Mouse (Mus musculus) thymus, postnatal 14 days (tissue): Measurements from ENCODE around the gene Elovl6.
A peak's percentile ranks its signal among the peaks of the same experiment; 100 is the strongest.

Source experiments
- DNase-seq: peaks from one replicate; pipeline ENCODE4 v3.0.0; 2021

The Elovl6 gene

DNA sequence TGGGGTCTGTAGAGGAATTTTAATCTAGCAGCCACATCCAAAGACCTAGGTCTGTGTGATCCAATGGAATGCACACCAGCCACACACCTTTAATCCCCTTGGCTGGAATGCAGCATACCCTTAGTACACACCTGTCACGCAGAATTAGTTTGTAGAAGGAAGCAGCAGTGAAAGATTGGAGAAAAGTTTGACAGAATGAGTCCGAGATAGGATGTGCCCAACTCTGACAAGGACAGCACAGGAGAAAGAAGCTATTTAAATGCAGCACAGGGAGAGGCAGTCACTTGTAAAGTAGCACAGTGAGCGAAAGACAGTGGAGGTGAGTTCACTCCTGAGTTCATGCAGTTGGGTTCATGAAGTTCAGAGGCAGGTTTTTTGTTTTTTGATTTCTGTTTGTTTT is 11.2 kb downstream of the Elovl6 start:
- no peak for DNase-seq

DNA sequence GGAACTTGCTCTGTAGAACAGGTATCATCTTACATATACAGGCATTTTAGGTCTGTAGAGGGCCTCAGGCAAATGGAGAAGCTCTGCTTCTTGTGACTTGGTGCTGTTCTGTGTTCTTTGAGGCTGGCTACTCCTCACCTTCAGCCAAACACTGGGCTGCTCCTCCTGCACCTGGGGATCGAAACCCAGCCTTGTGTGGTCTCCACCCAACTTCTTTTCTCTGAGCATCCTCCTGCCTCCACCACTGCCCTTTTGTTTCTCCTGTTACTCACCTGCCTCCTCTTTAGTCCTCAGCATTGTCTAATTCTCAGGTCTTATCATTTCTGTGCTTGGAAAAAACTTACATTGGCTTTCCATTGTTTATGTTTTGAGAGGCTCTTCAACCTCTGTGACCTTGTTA is 12.1 kb downstream of the Elovl6 start:
- DNase-seq, result no peak

DNA sequence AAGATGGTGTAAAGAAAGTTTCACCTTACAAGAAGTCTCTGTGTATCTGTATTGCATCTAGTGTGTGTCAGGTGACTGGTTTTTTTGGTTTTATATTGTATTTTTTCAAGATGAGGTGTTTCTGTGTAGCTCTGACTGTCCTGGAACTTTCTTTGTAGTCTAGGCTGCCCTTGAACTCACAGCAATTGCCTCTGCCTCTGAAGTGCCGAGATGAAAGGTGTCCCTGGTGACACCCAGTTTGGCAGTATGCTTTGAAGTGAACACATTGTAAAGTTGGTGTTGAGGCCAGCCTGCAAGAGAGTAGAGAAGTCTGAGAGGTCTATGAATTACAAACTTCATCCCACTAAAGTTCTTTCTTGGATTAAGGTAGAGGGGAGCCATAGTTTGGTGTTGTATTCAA is 13.1 kb downstream of the Elovl6 start:
- no peak for DNase-seq

DNA sequence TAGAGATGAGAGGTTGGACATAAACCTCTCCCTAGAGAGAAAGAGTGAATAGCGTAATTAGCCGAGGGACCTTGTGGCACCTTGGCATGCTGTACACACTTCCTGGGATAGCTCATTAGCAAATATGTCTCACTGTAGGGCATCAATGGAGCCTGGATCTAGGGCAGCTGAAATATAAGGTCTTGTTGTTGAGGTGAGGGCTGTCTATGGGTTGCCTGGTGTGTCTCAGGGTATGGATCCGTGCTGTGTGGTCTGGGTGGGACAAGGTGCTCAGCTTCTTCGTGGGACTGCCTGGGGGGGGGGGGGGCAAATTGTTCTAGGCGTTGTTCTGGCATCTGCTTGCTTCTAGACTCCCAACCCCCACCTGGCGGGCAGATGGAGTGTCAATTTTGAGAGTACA is 13.6 kb downstream of the Elovl6 start:
- DNase-seq, result no peak

DNA sequence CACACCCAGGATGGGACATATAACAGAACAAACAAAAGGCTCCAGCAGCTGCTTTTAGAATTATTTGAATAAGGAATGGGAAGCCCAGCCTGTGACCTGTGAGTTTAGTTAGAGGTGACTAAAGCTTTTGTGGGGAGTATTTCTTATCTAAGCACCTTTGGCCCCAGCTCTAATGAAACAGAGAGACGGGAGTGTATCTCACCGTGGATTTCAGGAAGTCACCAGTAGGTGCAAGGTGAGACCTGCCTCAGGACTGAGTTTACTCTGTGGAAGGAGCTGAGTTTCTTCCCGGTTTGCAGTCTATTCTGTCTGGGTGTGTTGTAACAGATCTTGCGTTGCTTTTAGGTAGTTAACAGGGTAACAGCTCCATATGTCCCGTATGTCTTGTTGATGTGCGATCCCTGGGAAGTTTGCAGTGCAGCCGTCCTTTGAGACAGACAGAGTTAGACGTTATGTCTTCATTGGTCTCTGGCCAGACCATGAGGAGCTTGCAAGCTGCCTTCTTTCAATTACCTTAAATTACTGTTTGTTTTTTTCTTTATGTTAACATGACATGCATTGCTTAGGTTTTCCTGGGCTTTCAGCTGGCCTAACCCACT is 15.8 kb downstream of the Elovl6 start:
- no peak for DNase-seq

DNA sequence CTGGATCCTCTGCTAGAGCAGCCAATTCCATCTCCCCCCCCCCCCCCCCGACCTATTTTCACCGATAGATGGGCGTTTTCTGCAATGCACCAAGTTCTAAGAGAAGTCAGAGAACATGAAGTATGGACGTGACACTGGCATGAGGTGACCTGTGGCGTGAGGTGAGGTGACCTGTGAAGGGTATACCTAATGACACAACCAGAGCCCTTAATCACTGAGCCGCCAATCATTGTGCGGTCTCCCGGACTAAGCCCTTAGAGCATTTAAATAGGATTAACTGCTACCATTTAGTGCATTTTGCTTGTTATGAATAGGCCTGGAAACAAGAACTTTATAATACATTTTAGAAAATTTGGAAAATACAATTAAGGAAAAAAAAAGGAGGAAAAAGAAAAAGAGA is 16.6 kb downstream of the Elovl6 start:
- no peak for DNase-seq

DNA sequence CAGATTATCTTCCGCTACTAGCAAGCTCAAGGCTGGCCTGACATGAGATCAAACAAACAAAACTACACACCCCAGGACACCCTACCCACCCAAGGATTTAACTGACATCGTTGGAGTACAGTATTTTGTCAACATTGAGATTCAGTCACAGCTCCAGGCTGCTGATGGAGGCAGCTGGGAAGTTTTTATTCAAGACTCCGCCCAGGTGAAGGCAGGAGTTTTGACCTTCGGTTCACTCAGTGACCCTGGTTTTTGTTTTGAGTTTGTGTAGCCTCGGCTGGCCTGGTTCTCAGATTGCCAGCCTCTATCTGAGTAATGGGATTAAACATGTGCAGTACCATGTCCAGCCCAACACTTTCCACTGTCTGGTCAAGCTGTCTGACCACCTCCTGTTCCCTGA is 17.4 kb downstream of the Elovl6 start:
- no peak for DNase-seq

DNA sequence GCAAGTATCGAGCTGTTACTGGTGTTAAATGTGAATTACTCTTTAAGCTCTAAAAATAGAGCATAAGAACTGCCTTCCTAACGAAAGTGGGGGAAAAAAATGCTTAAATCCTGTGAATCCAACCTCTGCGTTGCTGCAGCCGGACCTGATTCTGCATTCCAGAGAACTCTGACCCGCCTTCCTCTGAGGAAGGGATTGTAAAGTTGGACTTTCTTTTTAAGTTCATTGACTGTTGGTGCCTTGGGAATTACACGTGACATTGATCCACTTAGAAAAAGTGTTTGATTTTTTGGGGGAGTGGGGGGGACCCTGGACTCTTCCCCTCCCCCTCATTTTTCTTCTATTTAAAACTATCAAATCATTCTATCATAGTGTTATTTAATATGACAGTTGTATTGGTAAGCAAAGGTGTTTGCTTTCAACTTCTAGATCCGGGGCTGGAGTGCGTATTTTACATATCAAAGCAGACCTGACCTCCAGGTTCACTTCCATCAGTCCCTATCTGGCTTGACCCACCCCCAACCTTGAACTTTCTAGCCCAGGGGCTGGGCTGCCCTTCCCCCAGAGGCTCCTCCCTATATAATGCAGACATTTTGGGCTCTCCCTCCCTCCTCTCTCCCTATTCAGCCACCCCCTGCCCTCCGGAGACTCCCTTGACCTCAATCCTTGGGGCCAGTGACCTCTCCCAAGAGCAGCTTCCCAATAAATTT is 19.6 kb downstream of the Elovl6 start:
- no peak for DNase-seq

DNA sequence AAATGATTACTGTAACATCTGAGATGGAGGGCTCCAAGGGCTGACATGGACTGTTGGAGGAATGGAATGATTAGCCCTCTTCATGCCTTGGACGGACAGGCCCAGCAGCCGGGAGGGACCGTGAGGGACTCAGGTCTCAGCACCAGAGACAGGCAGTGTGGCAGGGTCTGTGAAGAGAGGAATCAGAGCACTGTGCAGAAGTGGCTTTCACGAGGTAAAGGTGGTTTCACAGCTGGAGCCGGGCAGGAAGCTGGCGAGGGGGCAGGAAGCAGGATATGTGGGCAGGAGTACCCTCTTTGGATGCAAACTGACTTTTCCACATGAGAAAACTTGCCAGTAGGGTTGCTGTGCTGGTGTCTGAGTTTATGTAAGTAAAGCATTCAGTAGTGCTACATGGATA is 20.2 kb downstream of the Elovl6 start:
- peak; percentile 63 for DNase-seq

DNA sequence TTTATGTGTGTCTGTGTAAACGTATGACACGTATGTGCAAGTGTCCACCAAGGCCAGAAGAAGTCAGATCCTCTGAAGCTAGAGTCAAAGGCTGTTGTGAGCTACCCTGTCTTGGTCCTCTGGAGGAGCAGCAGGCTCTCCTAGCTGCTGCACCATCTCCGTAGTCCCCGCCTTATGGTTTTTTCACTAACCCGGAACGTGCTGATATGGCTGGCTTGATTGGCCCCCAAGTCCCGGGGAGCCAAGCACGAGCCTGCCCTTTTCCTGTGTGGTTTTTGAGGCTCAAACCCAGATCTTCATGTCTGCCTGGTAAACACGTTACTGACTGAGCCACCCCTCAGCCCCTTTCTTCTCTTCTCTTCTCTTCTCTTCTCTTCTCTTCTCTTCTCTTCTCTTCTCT is 21.0 kb downstream of the Elovl6 start:
- DNase-seq, result peak; percentile 87

DNA sequence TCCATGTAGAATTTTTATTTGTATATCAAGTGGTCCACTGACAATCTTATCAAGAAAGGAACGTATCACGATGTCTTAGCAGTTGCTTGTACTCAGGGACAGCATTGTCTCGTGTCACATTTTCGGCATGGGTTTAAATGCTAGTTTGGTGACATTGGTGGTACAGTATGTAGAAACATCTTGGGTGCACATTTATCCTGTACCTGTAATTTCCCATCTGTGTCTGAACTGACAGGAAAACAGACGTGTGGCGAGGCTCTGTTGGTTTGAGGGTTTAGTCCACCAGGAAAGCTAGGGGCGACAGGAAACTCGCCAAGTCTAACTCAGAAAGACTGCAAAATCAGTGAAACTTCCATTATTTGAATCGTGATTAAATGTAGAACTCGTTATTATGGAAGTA is 21.5 kb downstream of the Elovl6 start:
- DNase-seq, result peak; percentile 29

DNA sequence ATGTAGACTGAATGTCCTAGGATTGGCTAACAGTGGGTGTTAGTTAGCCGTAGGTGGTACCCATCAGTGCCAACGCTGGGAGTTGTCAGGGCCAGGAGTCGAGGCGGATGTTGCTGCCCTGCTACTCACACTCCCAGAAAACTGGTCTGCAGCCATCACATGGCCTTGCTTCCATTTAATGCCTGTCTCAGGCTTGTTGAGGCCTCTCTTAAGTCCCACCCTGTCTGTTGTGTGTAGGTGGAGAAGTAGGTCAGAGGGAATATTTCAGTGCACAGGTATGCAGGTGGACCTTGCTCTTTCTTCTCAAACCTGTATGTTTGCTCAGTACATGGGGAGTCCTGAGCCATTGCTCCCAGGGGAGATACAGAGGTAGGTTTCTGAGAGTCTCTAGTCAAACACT is 22.3 kb downstream of the Elovl6 start:
- DNase-seq, result no peak

DNA sequence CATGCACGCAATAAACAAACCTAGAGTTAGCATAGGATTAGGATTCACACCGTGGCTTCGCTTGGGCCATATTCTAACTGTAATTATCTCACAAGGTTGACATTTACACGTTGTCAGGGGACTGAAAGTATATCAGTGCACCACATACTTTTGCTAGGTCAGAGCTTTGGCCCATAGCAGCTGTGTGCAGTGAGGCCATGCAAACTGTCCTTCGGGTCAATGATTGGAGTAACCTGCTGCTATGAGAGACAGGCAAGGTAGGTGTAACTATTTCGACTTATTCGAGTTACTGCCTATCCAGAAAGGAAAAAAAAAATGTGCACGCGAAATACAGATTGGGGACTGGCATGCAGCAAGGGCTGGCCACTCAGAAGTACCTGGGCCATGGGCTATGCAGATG is 24.9 kb downstream of the Elovl6 start:
- DNase-seq, result no peak

DNA sequence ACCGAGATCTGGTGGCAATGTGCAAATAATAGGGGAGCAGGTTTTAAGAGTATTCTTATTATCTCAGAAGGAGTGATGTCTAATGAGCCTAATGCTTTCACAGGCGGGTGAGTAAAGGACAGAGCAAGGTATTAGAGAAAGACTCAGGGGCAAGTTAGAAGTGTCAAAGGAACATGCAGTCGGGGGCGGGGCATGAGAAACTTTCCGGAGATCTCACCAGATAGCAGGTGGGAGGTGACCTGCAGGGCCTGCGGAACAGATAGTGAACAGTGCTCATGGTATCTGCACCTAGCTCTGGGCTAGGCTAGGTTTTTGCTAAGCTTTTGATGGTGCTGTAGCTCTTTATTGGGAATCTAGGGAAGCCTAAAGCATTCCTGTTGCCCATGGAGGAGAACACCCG is 25.4 kb downstream of the Elovl6 start:
- peak; percentile 39 for DNase-seq

DNA sequence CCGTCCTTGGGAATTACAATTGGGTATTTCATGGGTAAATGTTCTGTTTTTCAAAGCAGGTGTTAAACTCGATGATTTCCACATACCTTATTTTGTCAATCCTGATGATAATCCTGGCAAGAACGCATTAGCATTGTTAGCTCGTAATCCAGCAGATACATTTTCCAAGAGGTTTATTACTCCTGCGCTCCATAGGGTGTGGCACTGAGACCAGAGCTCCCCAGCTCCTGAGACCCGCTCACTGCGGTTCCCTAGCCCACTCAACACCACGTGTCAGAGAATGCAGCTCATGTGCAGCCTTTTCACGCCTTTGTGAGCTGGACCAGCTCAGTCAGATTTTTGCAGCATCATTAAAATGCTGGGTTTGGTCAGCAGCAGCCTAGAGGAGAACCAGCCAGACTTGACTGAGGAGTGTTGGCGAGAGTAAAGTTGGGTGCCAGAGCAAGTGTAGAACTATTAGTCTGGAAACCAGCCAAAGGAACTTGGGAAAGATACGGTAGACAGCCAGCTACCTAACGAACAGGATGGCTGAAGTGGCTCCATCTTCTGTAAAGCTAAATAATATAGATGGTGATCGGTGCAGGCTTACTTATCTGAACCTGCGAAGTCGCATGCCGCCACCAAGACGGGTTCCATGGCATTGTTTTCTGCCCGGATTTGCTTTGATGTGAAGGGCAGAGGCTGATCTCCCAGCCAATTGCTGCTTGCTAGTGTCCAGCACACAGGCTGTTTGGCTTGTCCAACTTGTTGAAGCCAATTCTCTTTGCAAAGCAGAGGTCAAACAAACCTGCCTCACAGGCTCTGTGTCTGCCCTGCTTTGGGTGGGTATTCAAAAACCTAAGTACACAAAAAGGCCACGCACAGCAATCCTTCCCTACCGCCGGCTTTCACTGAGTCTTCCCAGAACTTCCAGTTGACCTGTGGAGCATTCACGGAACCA is 26.1 kb downstream of the Elovl6 start:
- DNase-seq, result no peak

DNA sequence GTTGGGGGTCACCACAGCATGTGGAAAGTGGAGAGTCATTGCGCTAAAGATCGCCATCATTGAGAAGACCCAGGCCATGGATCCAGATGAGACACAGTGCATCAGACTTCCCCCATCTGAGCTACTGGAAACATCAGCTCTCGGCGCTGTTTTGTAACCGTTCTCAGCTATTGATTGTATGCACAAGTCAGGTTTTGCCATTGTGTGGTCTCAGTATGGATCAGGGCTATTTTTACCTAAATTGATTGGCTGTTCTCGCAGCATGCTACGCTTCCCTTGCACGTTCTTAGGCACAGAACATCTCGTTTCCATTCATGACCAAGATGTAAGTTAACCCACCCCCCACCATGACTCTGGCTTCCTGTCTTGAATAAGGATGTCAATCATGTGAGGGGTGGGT is 27.9 kb downstream of the Elovl6 start:
- DNase-seq, result peak; percentile 15

DNA sequence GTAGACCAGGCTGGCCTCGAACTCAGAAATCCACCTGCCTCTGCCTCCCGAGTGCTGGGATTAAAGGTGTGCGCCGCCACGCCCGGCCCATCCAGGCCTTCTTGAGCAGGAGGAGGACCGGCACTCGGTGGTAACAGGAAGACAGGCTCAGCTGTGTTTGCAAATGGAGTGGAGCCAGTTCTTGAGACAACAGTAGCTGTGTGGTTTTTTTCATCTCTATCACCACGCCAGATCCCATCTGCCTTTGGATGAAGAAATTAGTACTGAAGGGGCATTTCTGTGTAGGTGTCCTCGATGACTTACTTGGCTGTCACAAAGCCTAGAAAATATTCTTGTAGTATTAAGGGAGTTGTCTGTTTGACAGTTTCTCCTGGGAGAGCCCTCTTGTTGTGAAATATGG is 28.9 kb downstream of the Elovl6 start:
- DNase-seq, result peak; percentile 30

DNA sequence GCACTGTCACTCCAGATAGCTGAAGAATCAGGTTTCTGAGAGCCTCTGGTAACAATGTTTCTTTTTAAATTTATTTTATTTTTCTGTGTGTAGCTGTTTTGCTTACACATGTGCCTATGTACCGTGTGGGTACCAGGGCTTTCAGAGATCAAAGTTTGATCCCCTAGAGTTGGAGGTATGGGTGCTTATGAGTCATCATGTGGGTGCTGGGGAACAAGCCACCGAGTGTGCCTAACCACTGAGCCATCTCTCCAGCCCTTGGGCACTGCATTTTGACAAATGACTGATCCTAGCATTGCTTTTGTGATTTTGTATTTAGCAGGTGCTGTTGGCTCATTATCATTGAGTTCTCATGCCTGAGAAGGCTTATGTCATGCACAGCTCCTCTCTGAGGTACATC is 29.7 kb downstream of the Elovl6 start:
- peak; percentile 17 for DNase-seq

DNA sequence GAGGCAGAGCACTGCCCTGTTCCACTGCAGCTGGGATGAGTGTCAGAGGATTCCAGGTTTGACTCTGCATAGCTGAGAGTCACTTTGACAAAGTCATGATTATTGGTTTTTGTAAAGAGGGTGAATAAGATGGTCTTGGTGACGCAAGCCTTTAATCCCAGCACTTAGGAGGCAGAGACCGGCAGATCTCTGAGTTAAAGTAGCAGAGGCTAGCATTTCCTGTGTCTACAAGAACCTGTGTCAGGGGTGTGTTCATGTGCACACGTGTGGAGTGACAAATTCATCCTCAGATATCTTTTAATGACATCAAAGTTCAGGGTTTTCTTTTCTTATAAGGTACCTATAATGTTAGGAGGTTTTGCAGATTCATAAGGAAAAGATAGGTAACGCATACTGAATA is 30.3 kb downstream of the Elovl6 start:
- no peak for DNase-seq

DNA sequence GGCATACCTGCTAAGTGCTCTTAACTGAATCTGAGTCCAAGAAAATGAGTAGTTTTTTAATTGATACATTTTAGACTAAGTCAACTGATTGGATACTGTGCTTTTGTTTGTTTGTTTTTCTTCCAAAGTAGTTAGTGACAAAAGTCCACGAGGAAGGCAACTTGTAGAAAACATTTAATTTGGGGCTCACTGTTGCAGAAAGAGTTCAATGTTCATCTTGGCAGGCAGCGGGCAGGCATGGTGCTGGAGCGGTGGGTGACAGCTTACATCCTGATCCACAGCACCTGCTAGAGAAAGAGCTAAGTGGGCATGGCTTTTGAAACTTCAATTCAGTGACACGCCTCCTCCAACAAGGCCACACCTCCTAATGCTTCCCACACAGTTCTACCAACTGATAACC is 31.7 kb downstream of the Elovl6 start:
- no peak for DNase-seq

DNA sequence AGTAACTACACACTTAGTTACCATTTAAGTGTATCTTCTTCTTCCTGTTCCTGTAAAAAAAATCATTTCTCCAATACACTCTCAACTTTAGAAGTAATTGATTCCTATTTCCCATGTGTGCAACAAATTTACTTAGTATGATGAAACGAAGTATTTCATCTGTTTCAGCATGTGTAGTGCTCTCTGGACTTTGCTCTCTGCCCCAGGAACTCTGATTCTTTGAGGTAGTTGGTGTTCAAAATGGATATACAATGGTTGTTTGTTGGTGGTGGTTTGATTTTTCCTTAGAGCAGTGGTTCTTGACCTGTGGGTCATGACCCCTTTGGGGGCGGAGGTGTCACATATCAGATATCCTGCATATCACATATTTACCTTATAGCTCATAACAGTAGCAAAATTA is 32.7 kb downstream of the Elovl6 start:
- no peak for DNase-seq

DNA sequence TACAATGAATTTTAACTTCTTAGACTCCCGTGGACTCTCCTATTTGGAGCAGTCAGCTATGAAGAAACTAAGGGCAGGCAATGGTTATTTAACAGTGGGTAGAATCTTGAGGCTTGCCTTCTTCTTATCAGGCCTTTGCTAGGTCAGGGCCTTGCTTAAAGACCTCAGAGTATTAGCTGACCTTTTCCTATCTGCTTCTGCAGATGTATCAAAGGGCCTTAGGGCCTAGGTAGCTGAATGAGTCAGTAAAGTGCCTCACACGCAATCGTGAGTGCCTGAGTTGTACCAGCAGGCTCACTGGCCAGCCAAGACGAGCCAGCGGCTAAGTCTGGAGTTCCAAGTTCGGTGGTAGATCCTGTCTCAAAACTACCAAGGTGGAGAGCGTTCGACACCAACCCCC is 33.3 kb downstream of the Elovl6 start:
- no peak for DNase-seq

DNA sequence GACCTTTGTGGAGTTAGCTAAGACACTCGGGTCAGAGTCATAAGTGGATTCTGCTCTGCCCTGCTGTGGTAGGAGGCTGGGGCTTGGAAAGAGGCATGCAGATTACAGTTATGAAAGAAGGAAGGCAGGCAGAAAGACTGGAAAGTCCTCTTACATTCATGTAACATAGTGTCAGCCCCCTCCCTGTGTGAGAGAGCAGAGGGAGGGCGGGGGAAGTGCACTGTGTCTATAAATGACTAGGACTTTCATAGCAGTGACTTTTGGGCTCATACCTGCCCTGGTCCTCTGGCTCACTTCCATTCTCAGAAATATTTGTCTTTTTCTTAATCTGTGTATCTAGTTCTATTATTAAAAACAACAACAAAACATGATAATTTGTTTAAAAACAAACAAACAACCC is 33.9 kb downstream of the Elovl6 start:
- DNase-seq, result no peak

DNA sequence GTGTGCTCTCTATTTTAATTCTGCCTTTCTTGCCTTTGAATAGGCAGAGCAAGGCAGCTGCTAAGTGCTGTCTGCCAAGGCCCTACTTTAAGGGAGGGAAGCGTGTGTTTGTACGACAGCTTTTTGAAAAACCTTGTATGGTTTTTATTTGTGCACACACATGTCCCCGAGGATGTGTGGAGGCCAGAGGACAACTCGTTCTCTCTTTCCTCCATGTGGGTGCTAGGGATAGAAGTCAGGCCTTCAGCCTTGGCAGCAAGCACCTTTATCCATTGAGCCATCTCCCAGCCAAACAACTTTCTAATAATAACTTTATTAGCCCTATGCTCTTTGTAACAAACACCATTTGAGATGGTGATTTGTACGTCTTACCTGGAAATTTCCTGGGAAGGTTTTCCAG is 34.7 kb downstream of the Elovl6 start:
- no peak for DNase-seq
